Mouse (Mus musculus): ENCODE measurements around the gene Gm45711.

GRCm38 (mm10) chr8:104247908-104248275 is 62.0 kb downstream of the Gm45711 start:
- TF ChIP-seq CTCF (IDR thresholded peaks at IDR 0.05; ENCODE audit: control insufficient read depth, insufficient read depth, low read length) (no peak), POLR2A (IDR thresholded peaks at IDR 0.05; ENCODE audit: borderline replicate concordance, control insufficient read depth, low read depth, low read length) (no peak)
